Mouse (Mus musculus): Measurements from ENCODE around the gene Rdh9. TPM values are rescaled to one million over a fixed set of nuclear protein-coding genes. Genes with fewer than 3 reads are reported as not detected.

Rdh9 gene
- total and polyA plus RNA-seq, 3 experiments, result 0.04 TPM; not detected in 2

DNA sequence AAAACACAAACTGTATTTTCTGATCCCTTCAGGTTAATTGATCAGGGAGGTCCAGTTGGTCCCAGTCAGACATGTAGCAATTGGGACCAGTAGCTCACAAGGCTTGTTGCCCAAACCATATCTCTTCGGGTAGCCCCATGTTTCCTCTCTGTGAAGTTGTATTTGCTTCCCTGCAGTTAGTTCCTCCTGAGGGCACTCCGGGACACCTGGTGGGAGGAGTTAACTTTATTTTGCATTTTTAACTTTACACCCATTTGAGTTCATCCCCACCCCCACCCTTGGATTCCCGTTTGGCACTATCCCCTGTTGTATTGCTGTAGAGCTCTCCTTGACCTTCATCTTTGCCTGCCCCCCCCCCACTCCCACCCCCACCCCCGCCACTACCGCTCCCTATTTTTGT, 30.3 kb upstream of the Rdh9 start:
- Histone ChIP-seq H3K27me3 (ENCODE audit: control insufficient read depth in 1 of 2, insufficient read depth in 2 of 2, low read length in 2 of 2) (no peaks in the 10 kb centered on the region), H3K4me3 (ENCODE audit: control insufficient read depth in 1 of 2, insufficient read depth in 1 of 2, low read depth in 2 of 2, low read length in 2 of 2) (no peak overlapping the region), H3K4me1 (ENCODE audit: control insufficient read depth in 1 of 2, insufficient read depth in 2 of 2, low read length in 2 of 2) (peaks cover 5% of the 10 kb centered on the region in 2 experiments; a peak in 1 of 4 replicates), H3K36me3 (ENCODE audit: control insufficient read depth in 1 of 2, insufficient read depth in 2 of 2, low read length in 2 of 2) (peaks cover 2 to 5% of the 10 kb centered on the region in 2 experiments; a peak in 2 of 4 replicates), H3K27ac (ENCODE audit: control insufficient read depth, low read depth, low read length) (no peak overlapping the region), H3K79me2 (ENCODE audit: control insufficient read depth, insufficient read depth, low read length, poor library complexity) (no peaks in the 10 kb centered on the region; the same call in 1 of the 2 replicates), H3K9me3 (replicated peaks; ENCODE audit: insufficient read depth, low read length) (no peaks in the 10 kb centered on the region), H3K9ac (ENCODE audit: control insufficient read depth, low read depth, low read length, poor library complexity, severe bottlenecking) (no peak overlapping the region)
- DNase-seq (ENCODE audit: low read depth, low spot score), result peak; percentile 24
- TF ChIP-seq HCFC1 (IDR thresholded peaks at IDR 0.05; ENCODE audit: low read depth, low read length), result 0 out of 2 replicates have a peak, but pooled peaks have one; percentile 17
- no peak for TF ChIP-seq NRF1 (IDR thresholded peaks at IDR 0.05; ENCODE audit: insufficient read depth, low read depth, low read length, poor library complexity, severe bottlenecking)
- no peak for TF ChIP-seq ZMIZ1 (IDR thresholded peaks at IDR 0.05; ENCODE audit: low read depth, low read length)
- TF ChIP-seq POLR2AphosphoS2 (IDR thresholded peaks at IDR 0.05; ENCODE audit: low read length), result no peak

DNA sequence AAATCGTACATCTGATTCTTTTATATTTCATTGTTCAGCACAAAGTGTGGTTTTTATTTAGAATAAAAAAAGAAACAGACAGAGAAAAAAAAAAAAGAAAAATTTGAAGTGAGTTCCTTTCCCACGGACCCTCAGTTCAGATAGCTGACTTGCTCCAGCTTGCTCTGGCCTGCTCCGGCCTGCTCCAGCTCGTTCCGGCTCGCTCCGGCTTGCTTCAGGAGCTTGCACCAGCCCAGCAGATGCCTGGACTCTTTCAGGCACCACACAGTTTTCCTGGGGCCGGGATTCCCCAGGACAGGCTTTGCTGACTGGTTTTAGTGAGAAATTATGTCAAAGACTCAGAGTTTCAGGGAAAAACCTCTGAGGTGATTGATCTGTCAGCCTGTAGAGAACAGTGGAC, 28.9 kb upstream of the Rdh9 start:
- peaks cover 2 to 5% of the 10 kb centered on the region in 2 experiments; a peak in 2 of 4 replicates for H3K36me3 ChIP-seq (ENCODE audit: control insufficient read depth in 1 of 2, insufficient read depth in 2 of 2, low read length in 2 of 2)
- TF ChIP-seq CHD2 (IDR thresholded peaks at IDR 0.05; ENCODE audit: low read length), result no peak
- no peak for TF ChIP-seq KAT2A (conservative IDR thresholded peaks at IDR 0.05; ENCODE audit: low read depth, low read length)
- TF ChIP-seq POLR2A (IDR thresholded peaks at IDR 0.05; ENCODE audit: control insufficient read depth in 1 of 2, insufficient read depth in 1 of 2, low read depth in 1 of 2, low read length in 2 of 2, poor library complexity in 1 of 2), result no peak
- no peak for TF ChIP-seq EP300 (IDR thresholded peaks at IDR 0.05; ENCODE audit: low read depth in 1 of 2, low read length in 2 of 2)
- TF ChIP-seq ETS1 (IDR thresholded peaks at IDR 0.05; ENCODE audit: low read depth, low read length), result no peak
- TF ChIP-seq JUND (IDR thresholded peaks at IDR 0.05; ENCODE audit: low read depth, low read length), result no peak
- TF ChIP-seq GABPA (IDR thresholded peaks at IDR 0.05; ENCODE audit: low read depth, low read length), result no peak

DNA sequence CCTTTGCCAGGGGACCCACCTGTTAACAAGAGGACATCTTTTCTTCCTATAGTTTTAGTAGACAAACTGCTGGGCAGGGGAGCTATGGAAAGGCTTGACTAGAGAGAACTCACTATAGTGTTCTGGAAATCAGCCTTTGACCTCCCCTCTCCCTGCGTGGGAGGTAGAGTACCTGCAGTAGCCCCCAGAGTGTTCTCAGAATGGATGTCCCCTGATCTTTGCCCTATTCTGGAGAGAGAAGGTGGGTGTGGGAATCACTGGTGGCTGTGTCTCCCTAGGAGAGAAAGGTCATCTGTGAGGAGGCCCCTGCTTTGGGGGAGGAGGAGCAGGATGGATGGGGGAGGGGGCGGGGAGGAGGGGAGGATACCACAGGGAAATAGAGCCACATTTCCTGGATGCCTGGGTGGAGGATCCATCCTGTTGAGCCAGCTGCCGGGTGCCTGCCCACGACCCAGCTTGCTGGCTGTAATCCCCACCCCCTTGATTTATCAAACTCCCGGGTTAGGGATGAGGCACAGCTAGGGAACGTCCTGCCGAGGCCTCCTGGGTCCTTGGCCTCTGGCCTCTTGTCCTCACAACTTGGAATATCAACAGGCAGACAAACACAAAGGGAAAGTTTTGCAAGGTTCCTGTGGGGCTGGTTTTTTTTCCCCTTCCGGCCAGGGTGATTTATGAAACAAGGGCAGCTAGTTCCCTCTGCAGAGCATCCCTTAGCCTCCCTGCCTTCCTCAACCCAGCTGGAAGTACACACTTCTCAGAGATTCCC, 27.2 kb upstream of the Rdh9 start:
- H3K36me3 ChIP-seq (ENCODE audit: control insufficient read depth in 1 of 2, insufficient read depth in 2 of 2, low read length in 2 of 2), result peaks cover 0 to 5% of the 10 kb centered on the region in 2 experiments; a peak in 2 of 4 replicates
- H3K79me2 ChIP-seq (ENCODE audit: control insufficient read depth, insufficient read depth, low read length, poor library complexity), result no peaks in the 10 kb centered on the region
- no peak overlapping the region for H3K9ac ChIP-seq (ENCODE audit: control insufficient read depth, low read depth, low read length, poor library complexity, severe bottlenecking)
- no peak for DNase-seq (ENCODE audit: low read depth, low spot score)
- H3K9me3 ChIP-seq (replicated peaks; ENCODE audit: insufficient read depth, low read length), result no peaks in the 10 kb centered on the region
- no peak overlapping the region for H3K27ac ChIP-seq (ENCODE audit: control insufficient read depth, low read depth, low read length)
- H3K4me3 ChIP-seq (ENCODE audit: control insufficient read depth in 1 of 2, insufficient read depth in 1 of 2, low read depth in 2 of 2, low read length in 2 of 2), result no peak overlapping the region
- H3K4me1 ChIP-seq (ENCODE audit: control insufficient read depth in 1 of 2, insufficient read depth in 2 of 2, low read length in 2 of 2), result peaks cover 5% of the 10 kb centered on the region in 2 experiments; a peak in 1 of 4 replicates
- no peaks in the 10 kb centered on the region for H3K27me3 ChIP-seq (ENCODE audit: control insufficient read depth in 1 of 2, insufficient read depth in 2 of 2, low read length in 2 of 2)
- TF ChIP-seq GATA1 (IDR thresholded peaks at IDR 0.05; ENCODE audit: low read depth, low read length), result no peak
- no peak for TF ChIP-seq EP300 (IDR thresholded peaks at IDR 0.05; ENCODE audit: low read depth in 1 of 2, low read length in 2 of 2)
- no peak for TF ChIP-seq MXI1 (IDR thresholded peaks at IDR 0.05; ENCODE audit: low read depth, low read length)
- no peak for TF ChIP-seq POLR2AphosphoS2 (IDR thresholded peaks at IDR 0.05; ENCODE audit: low read length)
- no peak for TF ChIP-seq SIN3A (IDR thresholded peaks at IDR 0.05; ENCODE audit: low read length)
- TF ChIP-seq RAD21 (IDR thresholded peaks at IDR 0.05; ENCODE audit: low read depth, low read length), result no peak
- TF ChIP-seq MAFK (IDR thresholded peaks at IDR 0.05; ENCODE audit: borderline replicate concordance, low read depth, low read length), result no peak
- TF ChIP-seq CHD1 (IDR thresholded peaks at IDR 0.05; ENCODE audit: low read depth, low read length), result no peak
- TF ChIP-seq JUND (IDR thresholded peaks at IDR 0.05; ENCODE audit: low read depth, low read length), result no peak
- TF ChIP-seq E2F4 (IDR thresholded peaks at IDR 0.05; ENCODE audit: borderline replicate concordance, low read depth, low read length), result no peak
- TF ChIP-seq MYC (IDR thresholded peaks at IDR 0.05; ENCODE audit: low read depth, low read length), result no peak
- TF ChIP-seq SMC3 (IDR thresholded peaks at IDR 0.05; ENCODE audit: low read depth, low read length), result no peak
- no peak for TF ChIP-seq MAX (IDR thresholded peaks at IDR 0.05; ENCODE audit: low read length)
- TF ChIP-seq ZMIZ1 (IDR thresholded peaks at IDR 0.05; ENCODE audit: low read depth, low read length), result no peak

More for the DNA sequence above, 28.9 kb upstream of the Rdh9 start:
- DNase-seq (ENCODE audit: low read depth, low spot score), result no peak
- no peak overlapping the region for H3K9ac ChIP-seq (ENCODE audit: control insufficient read depth, low read depth, low read length, poor library complexity, severe bottlenecking)
- no peak overlapping the region for H3K4me3 ChIP-seq (ENCODE audit: control insufficient read depth in 1 of 2, insufficient read depth in 1 of 2, low read depth in 2 of 2, low read length in 2 of 2)
- H3K4me1 ChIP-seq (ENCODE audit: control insufficient read depth in 1 of 2, insufficient read depth in 2 of 2, low read length in 2 of 2), result peaks cover 5% of the 10 kb centered on the region in 2 experiments; a peak in 1 of 4 replicates
- no peaks in the 10 kb centered on the region for H3K27me3 ChIP-seq (ENCODE audit: control insufficient read depth in 1 of 2, insufficient read depth in 2 of 2, low read length in 2 of 2)
- H3K79me2 ChIP-seq (ENCODE audit: control insufficient read depth, insufficient read depth, low read length, poor library complexity), result no peaks in the 10 kb centered on the region
- H3K9me3 ChIP-seq (replicated peaks; ENCODE audit: insufficient read depth, low read length), result no peaks in the 10 kb centered on the region
- no peak overlapping the region for H3K27ac ChIP-seq (ENCODE audit: control insufficient read depth, low read depth, low read length)

Data from MEL (cell line).